23 mouse cellular contexts compared by ENCODE assay signal in genomic region chr8:47495428-47495827, GRCm38 (mm10). TPM values are rescaled to one million over a fixed set of nuclear protein-coding genes. Genes with fewer than 3 reads are reported as not detected.
A peak's percentile ranks its signal among the peaks of the same experiment; 100 is the strongest.
DNase-seq lines count a peak whose midpoint lies in the region; ATAC-seq and TF ChIP-seq lines count a peak whose summit lies in the region.
"Had no signal": no experiment of that assay in that cellular context is flagged by ENCODE, and none has a peak within 500 bp of the region (broad histone marks: within the 10 kb centered on the region; RNA-seq: fewer than 3 reads in every experiment).

No protein-coding gene starts in this region.

- intact Hi-C loops in heart, postnatal 36 days (cut with DNase I) = loop anchor here (10.0 kb wide), 1 partner anchor 481 kb away; no protein-coding TSS in a partner anchor

- no peak overlapping the region for H3K9ac ChIP-seq in heart, embryonic 11.5 days (ENCODE audit: low read depth, low read length)
- no peak overlapping the region for H3K9ac ChIP-seq in heart, embryonic 16.5 days (ENCODE audit: low read length)
- H3K9ac ChIP-seq in kidney, postnatal 0 days (ENCODE audit: low read depth, low read length) = no peak overlapping the region
- H3K9ac ChIP-seq in kidney, embryonic 14.5 days (ENCODE audit: low read depth, low read length) = no peak overlapping the region
- H3K9ac ChIP-seq: embryonic facial prominence, embryonic 13.5 days; forebrain, embryonic 12.5 days; heart, embryonic 13.5 days; hindbrain, embryonic 12.5 days had no signal

- DNase-seq in heart, adult 11 months = peak; percentile 92
- DNase-seq in heart, postnatal 36 days = no peak
- no peak for DNase-seq in kidney, postnatal 0 days (ENCODE audit: low spot score)
- DNase-seq in brain, adult 2 months (ENCODE audit: low read depth, low spot score) = peak; percentile 34
- DNase-seq: adrenal gland, postnatal 10 days; B cell, adult 2 months; cerebellum, adult 11-12 months; cerebellum, adult 9-11 months; cerebellum, postnatal 36 days; gastrocnemius, postnatal 10 days; heart, postnatal 4 days had no signal

- no peaks in the 10 kb centered on the region for H3K9me3 ChIP-seq in heart, embryonic 11.5 days (replicated peaks; ENCODE audit: control insufficient read depth, low read length)
- H3K9me3 ChIP-seq in heart, embryonic 16.5 days (replicated peaks; ENCODE audit: control insufficient read depth, low read length) = no peaks in the 10 kb centered on the region
- H3K9me3 ChIP-seq in kidney, postnatal 0 days (replicated peaks; ENCODE audit: low read length) = no peaks in the 10 kb centered on the region
- H3K9me3 ChIP-seq in kidney, embryonic 14.5 days (ENCODE audit: control insufficient read depth, low read length) = no peaks in the 10 kb centered on the region
- H3K9me3 ChIP-seq: embryonic facial prominence, embryonic 13.5 days; forebrain, embryonic 12.5 days; G1E; heart, embryonic 13.5 days; hindbrain, embryonic 12.5 days had no signal

- ATAC-seq in heart, embryonic 11.5 days (replicated peaks; ENCODE audit: insufficient number of reproducible peaks, low FRiP score, low TSS enrichment) = no peak
- peak; percentile 73 for ATAC-seq in heart, embryonic 16.5 days (replicated peaks; ENCODE audit: extremely low read depth, insufficient read depth, low FRiP score)
- no peak for ATAC-seq in kidney, postnatal 0 days (replicated peaks; ENCODE audit: low FRiP score, low read depth)
- ATAC-seq in kidney, embryonic 14.5 days (ENCODE audit: low FRiP score, low TSS enrichment) = no peak
- ATAC-seq: CD4-positive, CD25-positive, alpha-beta regulatory T cell, adult 4 months; forebrain, embryonic 16.5 days; hindbrain, embryonic 16.5 days; inflammation-experienced regulatory T-cells, adult 6 months had no signal

- 66% methylated on average over 6 of the region's 6 CpGs for WGBS in heart, embryonic 11.5 days (ENCODE audit: insufficient replicate concordance)
- WGBS in heart, embryonic 16.5 days = 58% methylated on average over 6 of the region's 6 CpGs
- 73% methylated on average over 6 of the region's 6 CpGs for WGBS in kidney, postnatal 0 days
- 82% methylated on average over 6 of the region's 6 CpGs for WGBS in kidney, embryonic 14.5 days

- no peak overlapping the region for H3K27ac ChIP-seq in heart, embryonic 11.5 days (ENCODE audit: low read depth, low read length)
- no peak overlapping the region for H3K27ac ChIP-seq in heart, embryonic 16.5 days (ENCODE audit: low read length)
- peak overlapping the region; percentile 47; the same call in 1 of the 2 replicates for H3K27ac ChIP-seq in kidney, postnatal 0 days
- no peak overlapping the region for H3K27ac ChIP-seq in kidney, embryonic 14.5 days (ENCODE audit: low read depth, low read length)
- H3K27ac ChIP-seq: embryonic facial prominence, embryonic 13.5 days; forebrain, embryonic 12.5 days; heart, embryonic 13.5 days; hindbrain, embryonic 12.5 days had no signal

- no peak for TF ChIP-seq CTCF in kidney, postnatal 0 days (IDR thresholded peaks at IDR 0.05; ENCODE audit: low read depth)

- H3K4me1 ChIP-seq in heart, embryonic 11.5 days (ENCODE audit: control insufficient read depth, insufficient read depth, low read length) = no peaks in the 10 kb centered on the region
- H3K4me1 ChIP-seq in heart, embryonic 16.5 days (ENCODE audit: control insufficient read depth, insufficient read depth, low read length) = peaks cover 4% of the 10 kb centered on the region
- no peaks in the 10 kb centered on the region for H3K4me1 ChIP-seq in kidney, postnatal 0 days (replicated peaks; ENCODE audit: insufficient read depth, low read length)
- no peaks in the 10 kb centered on the region for H3K4me1 ChIP-seq in kidney, embryonic 14.5 days (ENCODE audit: control insufficient read depth, insufficient read depth, low read length)
- H3K4me1 ChIP-seq: embryonic facial prominence, embryonic 13.5 days; forebrain, embryonic 12.5 days; hindbrain, embryonic 12.5 days had no signal

- H3K36me3 ChIP-seq in heart, embryonic 11.5 days (ENCODE audit: control insufficient read depth, insufficient read depth, low read length) = peaks cover 22% of the 10 kb centered on the region
- peaks cover 57% of the 10 kb centered on the region for H3K36me3 ChIP-seq in heart, embryonic 16.5 days (ENCODE audit: control insufficient read depth, insufficient read depth)
- peaks cover 39% of the 10 kb centered on the region for H3K36me3 ChIP-seq in kidney, postnatal 0 days (ENCODE audit: insufficient read depth, low read length)
- peaks cover 78% of the 10 kb centered on the region for H3K36me3 ChIP-seq in kidney, embryonic 14.5 days (ENCODE audit: control insufficient read depth, insufficient read depth, low read length)

- no peaks in the 10 kb centered on the region for H3K27me3 ChIP-seq in heart, embryonic 11.5 days (ENCODE audit: control insufficient read depth, insufficient read depth, low read length)
- no peaks in the 10 kb centered on the region for H3K27me3 ChIP-seq in heart, embryonic 16.5 days (ENCODE audit: control insufficient read depth, insufficient read depth, low read length)
- no peaks in the 10 kb centered on the region for H3K27me3 ChIP-seq in kidney, postnatal 0 days (ENCODE audit: insufficient read depth, low read length)
- no peaks in the 10 kb centered on the region for H3K27me3 ChIP-seq in kidney, embryonic 14.5 days (ENCODE audit: control insufficient read depth, insufficient read depth, low read length)
- H3K27me3 ChIP-seq: embryonic facial prominence, embryonic 13.5 days; forebrain, embryonic 12.5 days; heart, embryonic 13.5 days; hindbrain, embryonic 12.5 days had no signal

- H3K4me2 ChIP-seq in heart, embryonic 11.5 days = no peak overlapping the region
- H3K4me2 ChIP-seq in heart, embryonic 16.5 days (ENCODE audit: low read depth, low read length) = no peak overlapping the region
- no peak overlapping the region for H3K4me2 ChIP-seq in kidney, postnatal 0 days (ENCODE audit: low read length)
- H3K4me2 ChIP-seq in kidney, embryonic 14.5 days (replicated peaks; ENCODE audit: low read depth, low read length) = no peak overlapping the region
- H3K4me2 ChIP-seq: embryonic facial prominence, embryonic 13.5 days; forebrain, embryonic 12.5 days; heart, embryonic 13.5 days; hindbrain, embryonic 12.5 days had no signal

- no peak overlapping the region for H3K4me3 ChIP-seq in heart, embryonic 11.5 days (ENCODE audit: low read depth, low read length)
- H3K4me3 ChIP-seq in heart, embryonic 16.5 days (ENCODE audit: low read length) = no peak overlapping the region
- no peak overlapping the region for H3K4me3 ChIP-seq in kidney, postnatal 0 days (replicated peaks; ENCODE audit: low read depth, low read length)
- no peak overlapping the region for H3K4me3 ChIP-seq in kidney, embryonic 14.5 days (ENCODE audit: low read length)
- H3K4me3 ChIP-seq: embryonic facial prominence, embryonic 13.5 days; forebrain, embryonic 12.5 days; heart, embryonic 13.5 days; hindbrain, embryonic 12.5 days had no signal

RNA-seq across cellular contexts. Expression of gene Trappc11, which starts 37.8 kb away (rescaled TPM):
- 25.1 and 29.3 TPM in 2 replicates for polyA plus RNA-seq in heart, embryonic 11.5 days (2014; fragmentation: Nextera tagmentation; extraction: Ambion mirVana)
- polyA plus RNA-seq in heart, embryonic 16.5 days (2015; fragmentation: Nextera tagmentation; extraction: Ambion mirVana) = 20.7 and 20.8 TPM in 2 replicates
- 10 to 100 TPM; 20.3 to 21.0 TPM for total RNA-seq in heart, postnatal 36 days (2021)
- 25.5 and 26.3 TPM in 2 replicates for polyA plus RNA-seq in kidney, postnatal 0 days (2015; fragmentation: Nextera tagmentation; extraction: Ambion mirVana)
- polyA plus RNA-seq in kidney, embryonic 14.5 days (2014; fragmentation: Nextera tagmentation; extraction: Ambion mirVana) = 19.2 and 37.5 TPM in 2 replicates

RNA-seq across cellular contexts. Expression of gene Rwdd4a, which starts 38.0 kb away (rescaled TPM):
- polyA plus RNA-seq in heart, embryonic 11.5 days (2014; fragmentation: Nextera tagmentation; extraction: Ambion mirVana) = 37.9 and 42.6 TPM in 2 replicates
- 29.5 and 34.0 TPM in 2 replicates for polyA plus RNA-seq in heart, embryonic 16.5 days (2015; fragmentation: Nextera tagmentation; extraction: Ambion mirVana)
- total RNA-seq in heart, postnatal 36 days (2021) = 10 to 100 TPM; 59.3 TPM
- 50.7 and 58.2 TPM in 2 replicates for polyA plus RNA-seq in kidney, postnatal 0 days (2015; fragmentation: Nextera tagmentation; extraction: Ambion mirVana)
- 31.9 and 45.4 TPM in 2 replicates for polyA plus RNA-seq in kidney, embryonic 14.5 days (2014; fragmentation: Nextera tagmentation; extraction: Ambion mirVana)

RNA-seq across cellular contexts. Expression of gene Stox2, which starts 49.3 kb away (rescaled TPM):
- polyA plus RNA-seq in heart, embryonic 11.5 days (2014; fragmentation: Nextera tagmentation; extraction: Ambion mirVana) = 8.1 and 10.6 TPM in 2 replicates
- 7.3 and 8.0 TPM in 2 replicates for polyA plus RNA-seq in heart, embryonic 16.5 days (2015; fragmentation: Nextera tagmentation; extraction: Ambion mirVana)
- total RNA-seq in heart, postnatal 36 days (2021) = 10 to 100 TPM; 10.1 to 13.6 TPM
- 8.8 and 10.4 TPM in 2 replicates for polyA plus RNA-seq in kidney, postnatal 0 days (2015; fragmentation: Nextera tagmentation; extraction: Ambion mirVana)
- polyA plus RNA-seq in kidney, embryonic 14.5 days (2014; fragmentation: Nextera tagmentation; extraction: Ambion mirVana) = 12.2 and 16.4 TPM in 2 replicates
- polyA plus RNA-seq: G1E had no signal

Comparison
In these comparisons a context has a peak if more than half of its experiments do, and no peak if none do; other contexts are left out.
1. DNase-seq: peak in heart, adult 11 months (single experiment) and brain, adult 2 months (single experiment); none in heart, postnatal 36 days (0 of 2) and kidney, postnatal 0 days (single experiment).